Mouse (Mus musculus) MEL (cell line): ENCODE measurements around the gene H2-DMa. TPM values are rescaled to one million over a fixed set of nuclear protein-coding genes. Genes with fewer than 3 reads are reported as not detected.

Experiments used
- DNase-seq: peaks from one replicate; pipeline ENCODE4 v3.0.0; 2011; ENCODE audit warnings: low read depth, low spot score
- H3K27ac ChIP-seq: 2 replicates; pipeline ENCODE4 v1.5.1; 2012; ENCODE audit warnings: low read depth, mild to moderate bottlenecking, control low read depth, low read length, moderate library complexity; ENCODE audit not compliant: control insufficient read depth
- H3K27me3 ChIP-seq, 2 experiments: fragments of 150-350 bp in 1 of 2; sonication (generic) in 1 of 2; 2 replicates each; pipeline ENCODE4 v1.6.1; 2012; ENCODE audit warnings: low read length in 2 of 2, mild to moderate bottlenecking in 2 of 2, improper control_type of control experiment in 1 of 2, moderate library complexity in 1 of 2; ENCODE audit not compliant: insufficient read depth in 2 of 2, control insufficient read depth in 1 of 2
- H3K36me3 ChIP-seq, 2 experiments: 2 replicates each; pipeline ENCODE4 v1.6.1; 2012 to 2014; ENCODE audit warnings: low read length in 2 of 2, improper control_type of control experiment in 1 of 2, inconsistent platforms in 1 of 2, mild to moderate bottlenecking in 1 of 2; ENCODE audit not compliant: insufficient read depth in 2 of 2, control insufficient read depth in 1 of 2
- H3K4me1 ChIP-seq, 2 experiments: fragments of 150-350 bp in 1 of 2; sonication (generic) in 1 of 2; 2 replicates each; pipeline ENCODE4 v1.6.1; 2012; ENCODE audit warnings: low read length in 2 of 2, improper control_type of control experiment in 1 of 2, mild to moderate bottlenecking in 1 of 2; ENCODE audit not compliant: insufficient read depth in 2 of 2, control insufficient read depth in 1 of 2
- H3K4me3 ChIP-seq, 2 experiments: fragments of 150-350 bp in 1 of 2; sonication (generic) in 1 of 2; 2 replicates each; pipeline ENCODE4 v1.5.1; 2012; ENCODE audit warnings: low read depth in 2 of 2, low read length in 2 of 2, mild to moderate bottlenecking in 2 of 2, moderate library complexity in 2 of 2, control low read depth in 1 of 2, improper control_type of control experiment in 1 of 2; ENCODE audit not compliant: control insufficient read depth in 1 of 2, insufficient read depth in 1 of 2
- H3K79me2 ChIP-seq: 2 replicates; pipeline ENCODE4 v1.6.1; 2012; ENCODE audit warnings: mild to moderate bottlenecking, low read length, moderate library complexity; ENCODE audit not compliant: control insufficient read depth, poor library complexity, insufficient read depth
- H3K9ac ChIP-seq: 2 replicates; pipeline ENCODE4 v1.6.1; 2012; ENCODE audit warnings: low read depth, mild to moderate bottlenecking, control low read depth, low read length, moderate library complexity; ENCODE audit not compliant: control insufficient read depth, poor library complexity, severe bottlenecking
- H3K9me3 ChIP-seq: fragments of 150-350 bp; sonication (generic); replicated peaks from 2 replicates; pipeline ENCODE4 v1.6.1; 2012; ENCODE audit warnings: mild to moderate bottlenecking, low read length, improper control_type of control experiment, moderate library complexity; ENCODE audit not compliant: insufficient read depth
- BHLHE40 ChIP-seq: IDR thresholded peaks from 2 replicates; pipeline ENCODE4 v1.6.1; 2012; ENCODE audit warnings: low read depth, mild to moderate bottlenecking, inconsistent platforms, low read length, improper control_type of control experiment, borderline replicate concordance
- CHD1 ChIP-seq: IDR thresholded peaks from 2 replicates; pipeline ENCODE4 v1.6.1; 2012; ENCODE audit warnings: low read depth, mild to moderate bottlenecking, inconsistent platforms, low read length, improper control_type of control experiment
- CTCF ChIP-seq, 3 experiments: IDR thresholded peaks in 2 of 3; conservative IDR thresholded peaks in 1 of 3; 2 replicates each; pipeline ENCODE4 v1.5.1; 2011 to 2012; ENCODE audit warnings: low read length in 3 of 3, low read depth in 2 of 3, mild to moderate bottlenecking in 2 of 3, improper control_type of control experiment in 1 of 3, inconsistent platforms in 1 of 3, mixed read lengths in 1 of 3, moderate library complexity in 1 of 3; ENCODE audit not compliant: control insufficient read depth in 1 of 3, insufficient read depth in 1 of 3, poor library complexity in 1 of 3, severe bottlenecking in 1 of 3
- E2F4 ChIP-seq: IDR thresholded peaks from 2 replicates; pipeline ENCODE4 v1.6.1; 2011; ENCODE audit warnings: low read depth, low read length, improper control_type of control experiment, borderline replicate concordance
- ELF1 ChIP-seq: IDR thresholded peaks from 2 replicates; pipeline ENCODE4 v1.6.1; 2014; ENCODE audit warnings: low read depth, mild to moderate bottlenecking, inconsistent platforms, low read length, improper control_type of control experiment, moderate library complexity
- EP300 ChIP-seq, 2 experiments: IDR thresholded peaks; 2 replicates each; pipeline ENCODE4 v1.6.1; 2011; ENCODE audit warnings: improper control_type of control experiment in 2 of 2, low read length in 2 of 2, low read depth in 1 of 2, mild to moderate bottlenecking in 1 of 2
- ETS1 ChIP-seq: IDR thresholded peaks from 2 replicates; pipeline ENCODE4 v1.6.1; 2012; ENCODE audit warnings: low read depth, mild to moderate bottlenecking, inconsistent platforms, low read length, improper control_type of control experiment, moderate library complexity
- GATA1 ChIP-seq: IDR thresholded peaks from 2 replicates; pipeline ENCODE4 v1.6.1; 2011; ENCODE audit warnings: low read depth, low read length, improper control_type of control experiment
- HCFC1 ChIP-seq: IDR thresholded peaks from 2 replicates; pipeline ENCODE4 v1.6.1; 2012; ENCODE audit warnings: low read depth, mild to moderate bottlenecking, inconsistent platforms, low read length, improper control_type of control experiment, moderate library complexity
- JUND ChIP-seq: IDR thresholded peaks from 2 replicates; pipeline ENCODE4 v1.6.1; 2011; ENCODE audit warnings: low read depth, mild to moderate bottlenecking, improper control_type of control experiment, low read length
- KAT2A ChIP-seq: conservative IDR thresholded peaks from 2 replicates; pipeline ENCODE4 v1.6.1; 2012; ENCODE audit warnings: low read depth, low read length, improper control_type of control experiment, inconsistent platforms
- MAFK ChIP-seq: IDR thresholded peaks from 2 replicates; pipeline ENCODE4 v1.6.1; 2011; ENCODE audit warnings: low read depth, mild to moderate bottlenecking, low read length, improper control_type of control experiment, borderline replicate concordance
- MAX ChIP-seq: IDR thresholded peaks from 2 replicates; pipeline ENCODE4 v1.6.1; 2011; ENCODE audit warnings: low read length, improper control_type of control experiment
- MAZ ChIP-seq: IDR thresholded peaks from 2 replicates; pipeline ENCODE4 v1.6.1; 2012; ENCODE audit warnings: low read depth, mild to moderate bottlenecking, inconsistent platforms, low read length, improper control_type of control experiment
- MXI1 ChIP-seq: IDR thresholded peaks from 2 replicates; pipeline ENCODE4 v1.6.1; 2011; ENCODE audit warnings: mild to moderate bottlenecking, low read depth, low read length, improper control_type of control experiment
- MYB ChIP-seq: IDR thresholded peaks from 2 replicates; pipeline ENCODE4 v1.6.1; 2011; ENCODE audit warnings: mild to moderate bottlenecking, low read depth, low read length, improper control_type of control experiment
- MYC ChIP-seq: IDR thresholded peaks from 2 replicates; pipeline ENCODE4 v1.6.1; 2011; ENCODE audit warnings: low read depth, mild to moderate bottlenecking, low read length, improper control_type of control experiment, moderate library complexity
- NELFE ChIP-seq: IDR thresholded peaks from 2 replicates; pipeline ENCODE4 v1.6.1; 2011; ENCODE audit warnings: low read depth, low read length, improper control_type of control experiment
- NRF1 ChIP-seq: IDR thresholded peaks from 2 replicates; pipeline ENCODE4 v1.6.1; 2014; ENCODE audit warnings: low read depth, mild to moderate bottlenecking, inconsistent platforms, low read length, improper control_type of control experiment, moderate library complexity; ENCODE audit not compliant: poor library complexity, insufficient read depth, severe bottlenecking
- POLR2A ChIP-seq, 2 experiments: IDR thresholded peaks; 2 replicates each; pipeline ENCODE4 v1.6.1; 2011 to 2012; ENCODE audit warnings: low read length in 2 of 2, mild to moderate bottlenecking in 2 of 2, control low read depth in 1 of 2, improper control_type of control experiment in 1 of 2, low read depth in 1 of 2, moderate library complexity in 1 of 2; ENCODE audit not compliant: control insufficient read depth in 1 of 2, insufficient read depth in 1 of 2, poor library complexity in 1 of 2
- RCOR1 ChIP-seq: IDR thresholded peaks from 2 replicates; pipeline ENCODE4 v1.6.1; 2012; ENCODE audit warnings: low read depth, mild to moderate bottlenecking, inconsistent platforms, low read length, improper control_type of control experiment
- SIN3A ChIP-seq: IDR thresholded peaks from 2 replicates; pipeline ENCODE4 v1.6.1; 2012; ENCODE audit warnings: low read length, improper control_type of control experiment, inconsistent platforms
- SMC3 ChIP-seq: IDR thresholded peaks from 2 replicates; pipeline ENCODE4 v1.6.1; 2011; ENCODE audit warnings: low read depth, low read length, improper control_type of control experiment
- TAL1 ChIP-seq: IDR thresholded peaks from 2 replicates; pipeline ENCODE4 v1.6.1; 2012; ENCODE audit warnings: mild to moderate bottlenecking, inconsistent platforms, low read length, moderate library complexity, mixed read lengths
- TBP ChIP-seq: IDR thresholded peaks from 2 replicates; pipeline ENCODE4 v1.8.0; 2011; ENCODE audit warnings: low read depth, low read length, improper control_type of control experiment
- TCF12 ChIP-seq: IDR thresholded peaks from 2 replicates; pipeline ENCODE4 v1.6.1; 2014; ENCODE audit warnings: low read depth, mild to moderate bottlenecking, inconsistent platforms, low read length, improper control_type of control experiment, moderate library complexity
- UBTF ChIP-seq: IDR thresholded peaks from 2 replicates; pipeline ENCODE4 v1.6.1; 2012; ENCODE audit warnings: low read depth, mild to moderate bottlenecking, inconsistent platforms, low read length, improper control_type of control experiment, moderate library complexity, borderline replicate concordance; ENCODE audit not compliant: insufficient read depth
- USF1 ChIP-seq: IDR thresholded peaks from 2 replicates; pipeline ENCODE4 v1.6.1; 2014; ENCODE audit warnings: low read depth, mild to moderate bottlenecking, inconsistent platforms, low read length, improper control_type of control experiment, moderate library complexity
- USF2 ChIP-seq, 2 experiments: IDR thresholded peaks; 2 replicates each; pipeline ENCODE4 v1.6.1; 2011 to 2012; ENCODE audit warnings: improper control_type of control experiment in 2 of 2, low read length in 2 of 2, borderline replicate concordance in 1 of 2, inconsistent platforms in 1 of 2, low read depth in 1 of 2, mild to moderate bottlenecking in 1 of 2; ENCODE audit not compliant: insufficient read depth in 1 of 2
- ZC3H11A ChIP-seq: IDR thresholded peaks from 2 replicates; pipeline ENCODE4 v1.6.1; 2012; ENCODE audit warnings: low read depth, mild to moderate bottlenecking, inconsistent platforms, low read length, improper control_type of control experiment
- ZKSCAN1 ChIP-seq: IDR thresholded peaks from 2 replicates; pipeline ENCODE4 v1.6.1; 2012; ENCODE audit warnings: low read depth, mild to moderate bottlenecking, inconsistent platforms, low read length, improper control_type of control experiment, moderate library complexity
- ZMIZ1 ChIP-seq: IDR thresholded peaks from 2 replicates; pipeline ENCODE4 v1.6.1; 2012; ENCODE audit warnings: low read depth, mild to moderate bottlenecking, inconsistent platforms, low read length, improper control_type of control experiment, moderate library complexity
- ZNF384 ChIP-seq: IDR thresholded peaks from 2 replicates; pipeline ENCODE4 v1.6.1; 2012; ENCODE audit warnings: low read depth, mild to moderate bottlenecking, inconsistent platforms, low read length, improper control_type of control experiment
- polyA plus RNA-seq, 2 experiments: library from polyadenylated mRNA; stranded (reverse) in 1 of 2; unstranded in 1 of 2; fragments of >175 nt in 1 of 2; fragments of >200 nt in 1 of 2; gene quantifications; 2 replicates each; pipeline versions ENCODE4 v1.2.1 to v1.2.4; 2012; ENCODE audit warnings: low replicate concordance in 2 of 2, low read depth in 1 of 2; ENCODE audit not compliant: insufficient read length in 2 of 2, insufficient read depth in 1 of 2, missing spikeins in 1 of 2
- total RNA-seq: library from RNA; depleted of rRNA; stranded (reverse); fragments of 300-350 nt; gene quantifications from 2 replicates; pipeline ENCODE4 v1.2.3, GENCODE M21; 2012

Gene H2-DMa
- total and polyA plus RNA-seq, 3 experiments: 38.3 to 38.7 TPM; not detected in 1

- Histone ChIP-seq H3K36me3 (peaks cover 0 to 6% of the 10 kb centered on the region in 2 experiments; a peak in 2 of 4 replicates), H3K4me3 (peak overlapping the region; percentile 52 to 69), H3K27ac (peak overlapping the region; percentile 96)
- no peak; the same call in 1 of the 2 replicates for TF ChIP-seq SMC3
- no peak for TF ChIP-seq JUND
- TF ChIP-seq MYB: peak; percentile 66
- TF ChIP-seq TBP: peak; percentile 77; the same call in 1 of the 2 replicates
- 0 out of 2 replicates have a peak, but pooled peaks have one; percentile 82 for TF ChIP-seq ZMIZ1
- no peak for TF ChIP-seq USF2 (IDR thresholded peaks at IDR 0.05; ENCODE audit: borderline replicate concordance in 1 of 2, insufficient read depth in 1 of 2, low read depth in 1 of 2, low read length in 2 of 2)
- TF ChIP-seq MAZ: peak; percentile 85
- TF ChIP-seq HCFC1: peak; percentile 56; the same call in 1 of the 2 replicates
- no peak for TF ChIP-seq ZC3H11A
- no peak for TF ChIP-seq ZKSCAN1
- peak; percentile 44; the same call in 1 of the 2 replicates for TF ChIP-seq KAT2A
- TF ChIP-seq TCF12: peak; percentile 74
- peak; percentile 89 for TF ChIP-seq GATA1
- peak in 1 of 2 experiments; percentile 50; a peak in 2 of 4 replicates for TF ChIP-seq POLR2A (IDR thresholded peaks at IDR 0.05; ENCODE audit: control insufficient read depth in 1 of 2, insufficient read depth in 1 of 2, low read depth in 1 of 2, low read length in 2 of 2, poor library complexity in 1 of 2)
- TF ChIP-seq NELFE: peak; percentile 70
- TF ChIP-seq NRF1: no peak
- no peak for TF ChIP-seq MAFK
- no peak for TF ChIP-seq USF1
- TF ChIP-seq CTCF (IDR thresholded peaks at IDR 0.05 in 2 of 3, conservative IDR thresholded peaks at IDR 0.05 in 1 of 3; ENCODE audit: control insufficient read depth in 1 of 3, insufficient read depth in 1 of 3, low read depth in 2 of 3, low read length in 3 of 3, poor library complexity in 1 of 3, severe bottlenecking in 1 of 3): no peak
- 0 out of 2 replicates have a peak, but pooled peaks have one; percentile 46 for TF ChIP-seq CHD1
- TF ChIP-seq E2F4: no peak
- peak; percentile 77 for TF ChIP-seq MAX
- TF ChIP-seq ELF1: 0 out of 2 replicates have a peak, but pooled peaks have one; percentile 9
- peak; percentile 89 for TF ChIP-seq SIN3A
- peak; percentile 46 for TF ChIP-seq ZNF384
- TF ChIP-seq EP300 (IDR thresholded peaks at IDR 0.05; ENCODE audit: low read depth in 1 of 2, low read length in 2 of 2): peak; percentile 80 to 86
- no peak for TF ChIP-seq UBTF
- peak; percentile 80 for TF ChIP-seq MXI1
- peak; percentile 54; the same call in 1 of the 2 replicates for TF ChIP-seq BHLHE40
- no peak for TF ChIP-seq TAL1
- peak; percentile 64 for TF ChIP-seq RCOR1
- peak; percentile 85 for TF ChIP-seq ETS1
- TF ChIP-seq MYC: peak; percentile 67; the same call in 1 of the 2 replicates
- TF ChIP-seq, all 39 proteins: peak for 21
- Histone ChIP-seq H3K79me2 (no peaks in the 10 kb centered on the region; the same call in 1 of the 2 replicates), H3K4me1 (peaks cover 7 to 21% of the 10 kb centered on the region in 2 experiments), H3K27me3 (no peaks in the 10 kb centered on the region), H3K9ac (peak overlapping the region; percentile 74), H3K9me3 (no peaks in the 10 kb centered on the region)
- DNase-seq: peak; percentile 89
These were observed 31.2 kb upstream of the H2-DMa start for GRCm38 (mm10) chr17:34088124-34088523.
